Mouse (Mus musculus) adrenal gland, postnatal 4 days (tissue): ENCODE data around the gene Ror2. TPM values are rescaled to one million over a fixed set of nuclear protein-coding genes. Genes with fewer than 3 reads are reported as not detected.
A peak's percentile ranks its signal among the peaks of the same experiment; 100 is the strongest.
"Not testable (repeated sequence)": the region's sequence is repeated elsewhere in the genome, so short reads cannot be mapped to it uniquely, and the experiment has no call there.

Experiments
- DNase-seq, 2 experiments: peaks; one replicate each; pipeline ENCODE4 v3.0.0; 2021 to 2022; ENCODE audit warnings: low spot score in 2 of 2, mixed read lengths in 2 of 2
- long read RNA-seq, 2 experiments: library from polyadenylated mRNA; stranded (forward); transcript quantifications; one replicate each; pipeline ENCODE4 v2.0.0; 2021
- total RNA-seq, 2 experiments: library from RNA; stranded (reverse); gene quantifications; 2 replicates each; pipeline ENCODE4 v1.2.3; 2021

Ror2 gene
- total RNA-seq, result 10 to 100 TPM; 12.8 to 13.1 TPM
- long read RNA-seq, experiment 1, partial matches to known transcripts, result 1 of 7 reads
- long read RNA-seq, experiment 1, other reads (novel, unspliced or antisense), result 2 of 7 reads
- long read RNA-seq, experiment 2, partial matches to known transcripts, result 2 of 8 reads
- long read RNA-seq, experiment 2, other reads (novel, unspliced or antisense), result 3 of 8 reads

- peak; percentile 33 to 49 for DNase-seq
Observed at GRCm38 (mm10) chr13:53285756-53286361, at the start of gene Ror2. Gene Ror2, minus strand, starts transcription at chr13:53286124.

GRCm38 (mm10) chr13:53333769-53334168, 47.8 kb upstream of the Ror2 start:
- DNase-seq, result no peak

DNA sequence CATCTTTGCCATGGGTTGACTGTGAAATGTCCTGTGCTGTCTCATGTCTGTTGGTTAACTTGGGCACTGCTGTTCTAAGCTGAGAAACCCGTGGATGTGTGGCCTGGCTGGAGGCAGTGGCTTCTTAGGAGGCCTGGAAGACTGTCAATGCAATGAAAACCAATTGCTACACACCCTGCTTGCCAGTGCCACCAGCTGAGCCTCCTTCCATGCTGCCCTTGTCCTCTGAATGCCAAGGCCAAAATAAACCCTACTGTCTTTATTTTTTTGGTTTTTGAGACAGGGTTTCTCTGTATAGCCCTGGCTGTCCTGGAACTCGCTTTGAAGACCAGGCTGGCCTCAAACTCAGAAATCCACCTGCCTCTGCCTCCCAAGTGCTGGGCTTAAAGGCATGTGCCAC, 44.3 kb upstream of the Ror2 start:
- no peak for DNase-seq

- DNase-seq, result no peak
Observed at GRCm38 (mm10) chr13:53325531-53325930, 39.6 kb upstream of the Ror2 start.

DNA sequence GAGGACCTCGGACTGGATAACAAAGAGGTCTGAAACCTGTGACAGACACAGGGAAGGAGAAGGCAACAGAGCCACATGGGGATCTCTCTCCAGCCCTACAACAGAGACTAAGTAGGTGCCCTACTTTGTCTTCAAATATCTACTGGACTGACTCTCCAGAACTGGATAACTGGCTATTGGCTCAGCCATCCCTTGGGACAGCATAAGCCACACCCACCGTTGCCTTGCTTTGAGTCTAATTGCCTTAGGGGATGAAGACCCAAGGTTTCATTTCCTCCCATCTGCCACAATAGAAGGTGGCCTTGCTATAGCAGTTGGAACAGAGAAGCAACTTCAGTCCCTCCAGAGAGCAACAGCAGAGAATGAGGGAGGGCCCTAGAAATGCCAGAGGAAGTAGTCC, 37.7 kb upstream of the Ror2 start:
- no peak for DNase-seq

DNA sequence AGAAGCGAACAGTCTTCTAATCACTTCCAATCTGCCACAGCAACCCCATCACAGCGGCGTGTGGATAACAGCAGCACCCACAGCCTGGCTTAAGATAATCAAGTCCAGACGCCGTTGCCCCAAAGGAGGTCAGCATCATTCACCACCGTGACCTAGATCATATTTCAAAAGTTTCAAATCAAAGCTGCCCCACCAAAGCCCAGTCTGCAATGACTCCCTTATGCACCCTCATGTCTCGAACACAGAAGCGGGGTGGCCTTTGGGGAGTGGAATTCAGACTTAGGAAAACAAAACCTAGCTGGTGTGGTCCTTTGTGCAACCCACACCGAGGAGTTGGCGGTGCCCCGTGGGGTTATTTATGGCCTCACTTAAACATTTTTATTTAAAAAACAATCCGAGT, 35.0 kb upstream of the Ror2 start:
- no peak for DNase-seq

- no peak for DNase-seq
Observed at GRCm38 (mm10) chr13:53316515-53317295, 30.8 kb upstream of the Ror2 start.

- not testable (repeated sequence) for DNase-seq
Observed at GRCm38 (mm10) chr13:53315757-53316156, 29.8 kb upstream of the Ror2 start.

DNA sequence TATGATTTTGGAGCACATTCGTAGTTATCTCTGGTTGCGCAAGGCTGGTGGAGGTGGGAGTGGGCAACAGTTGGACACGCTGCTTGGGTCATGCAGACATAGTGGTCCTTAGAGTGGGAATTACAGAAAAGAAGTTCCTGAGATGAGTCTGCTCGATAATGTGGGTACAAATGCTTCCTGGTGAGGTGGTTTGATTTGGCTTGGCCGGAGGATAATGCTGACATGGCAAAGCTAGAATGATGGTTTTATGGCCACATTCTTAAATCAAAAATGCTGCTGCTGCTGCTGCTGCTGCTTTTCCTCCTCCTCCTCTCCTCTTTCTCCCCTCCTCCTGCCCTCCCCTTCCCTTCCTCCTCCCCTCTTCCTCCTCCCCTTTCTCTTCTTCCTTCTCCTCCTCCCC, 24.5 kb upstream of the Ror2 start:
- no peak for DNase-seq

GRCm38 (mm10) chr13:53309661-53310160, 23.8 kb upstream of the Ror2 start:
- DNase-seq, result no peak

- no peak for DNase-seq
Observed at GRCm38 (mm10) chr13:53309148-53309547, 23.2 kb upstream of the Ror2 start.

GRCm38 (mm10) chr13:53306836-53307235, 20.9 kb upstream of the Ror2 start:
- DNase-seq, result no peak

GRCm38 (mm10) chr13:53305256-53305655, 19.3 kb upstream of the Ror2 start:
- no peak for DNase-seq

DNA sequence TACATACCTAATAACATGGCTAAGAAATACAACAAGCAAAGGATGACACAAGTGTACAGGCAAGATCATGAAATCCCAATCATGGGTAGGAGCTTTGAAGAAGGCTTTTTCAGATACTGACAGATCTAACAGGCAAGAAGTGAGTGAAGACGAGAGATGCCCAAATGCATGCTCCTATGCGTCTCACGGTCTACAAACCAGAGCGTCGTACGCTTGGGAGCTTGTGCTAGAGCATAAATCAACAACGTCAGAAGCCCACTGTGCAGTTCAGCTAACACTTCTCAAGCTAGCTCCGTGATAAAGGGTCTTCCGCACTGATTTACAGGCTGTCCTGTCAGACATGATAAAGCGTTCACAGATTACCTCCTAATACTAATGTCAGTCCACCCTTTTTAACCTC, 16.8 kb upstream of the Ror2 start:
- no peak for DNase-seq

DNA sequence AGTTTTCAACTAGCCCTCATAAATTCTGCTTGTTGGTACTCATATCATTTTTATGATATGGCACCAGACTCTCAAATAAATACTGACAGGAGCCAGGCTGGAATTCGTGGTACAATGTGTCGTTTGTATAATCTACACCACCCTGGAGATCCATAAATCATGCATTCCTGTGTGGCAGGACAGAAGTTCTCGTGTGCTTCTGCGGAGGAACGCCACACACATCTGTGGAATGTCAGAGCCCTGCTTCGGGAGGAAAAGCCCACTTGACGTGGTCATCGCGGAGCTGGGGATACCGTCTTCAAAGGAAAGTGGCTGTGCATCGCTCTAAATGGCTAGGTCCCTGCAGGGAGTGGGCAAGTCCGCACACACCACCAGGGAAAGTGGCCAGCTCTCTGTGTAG, 7.1 kb upstream of the Ror2 start:
- DNase-seq, result no peak

- no peak for DNase-seq
Observed at GRCm38 (mm10) chr13:53292244-53292643, 6.3 kb upstream of the Ror2 start.

DNA sequence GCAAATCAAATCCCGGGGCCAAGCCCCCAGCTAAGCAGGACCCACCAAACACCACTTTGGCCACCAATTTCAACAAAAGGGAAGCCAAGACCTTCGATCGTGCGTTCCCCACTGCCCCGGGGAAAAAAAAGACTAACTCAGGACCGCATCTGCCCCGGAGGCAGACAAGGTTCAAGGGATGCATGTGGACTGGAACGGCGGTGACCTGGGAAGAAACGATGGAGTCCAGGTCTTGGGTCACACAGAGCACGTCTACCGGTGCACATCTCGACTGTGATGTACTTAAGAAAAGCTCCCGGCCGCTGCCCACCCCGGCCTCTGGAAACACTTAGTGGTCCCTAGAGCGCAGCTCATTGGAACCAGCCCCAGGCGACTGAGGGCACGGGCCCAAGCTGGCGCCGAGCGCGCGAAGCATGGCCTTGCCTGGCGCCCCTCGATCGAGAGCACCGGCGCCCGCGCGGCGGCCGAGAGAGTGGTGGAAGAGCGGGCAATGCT, 616 bp downstream of the Ror2 start:
- DNase-seq, result peak in 1 of 2 experiments; percentile 24

- DNase-seq, result no peak
Observed at GRCm38 (mm10) chr13:53284740-53285191, 1.2 kb downstream of the Ror2 start.

DNA sequence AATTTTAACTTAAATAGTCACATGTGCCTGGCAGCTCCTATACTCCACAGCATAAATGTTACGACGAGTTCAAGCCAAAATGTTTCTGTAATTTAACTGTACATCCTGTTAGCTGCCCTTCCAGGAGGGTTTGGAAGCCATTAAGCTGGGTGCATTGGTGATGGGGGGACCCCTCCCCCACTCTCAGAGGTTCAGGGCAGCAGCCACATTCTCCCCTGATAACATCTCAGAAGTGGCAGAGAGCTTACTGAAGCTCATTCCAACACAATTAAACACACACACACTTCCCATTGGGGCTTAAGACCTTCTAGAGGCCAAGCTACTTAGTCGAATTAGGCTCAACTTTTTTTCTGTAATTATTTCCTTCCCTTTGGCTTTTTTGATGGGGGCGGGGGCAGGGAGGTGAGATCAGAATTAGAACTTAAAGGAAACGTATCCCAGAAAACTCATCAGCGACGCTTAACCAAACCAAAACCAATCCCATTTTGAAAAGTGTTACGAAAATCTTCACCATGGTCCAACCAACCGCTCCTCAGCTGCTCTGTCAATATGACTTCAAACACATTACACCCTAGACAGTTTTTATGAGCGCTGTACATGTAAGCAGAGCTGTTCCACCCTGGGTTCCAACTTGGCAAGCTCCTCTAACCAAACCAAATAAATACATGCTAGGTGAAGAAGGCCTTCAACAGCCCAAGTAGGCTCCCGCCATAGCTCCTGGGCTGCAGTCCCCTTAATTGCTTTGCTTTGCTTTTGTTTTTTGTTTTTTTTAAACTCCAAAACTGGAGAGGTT, 4.1 kb downstream of the Ror2 start:
- no peak for DNase-seq

GRCm38 (mm10) chr13:53278908-53279307, 7.0 kb downstream of the Ror2 start:
- DNase-seq, result no peak

GRCm38 (mm10) chr13:53276381-53276780, 9.5 kb downstream of the Ror2 start:
- DNase-seq, result no peak
